Mouse (Mus musculus) embryonic fibroblast, embryonic 13.5 days (primary cell): Measurements from ENCODE around the gene Hivep2.
A peak's percentile ranks its signal among the peaks of the same experiment; 100 is the strongest.

ENCODE experiments used
- CTCF ChIP-seq: IDR thresholded peaks from 2 replicates; pipeline ENCODE4 v1.5.1; 2011; ENCODE audit warnings: mild to moderate bottlenecking, control low read depth, low read length, moderate library complexity, borderline replicate concordance; ENCODE audit not compliant: insufficient read depth
- POLR2A ChIP-seq: IDR thresholded peaks from 2 replicates; pipeline ENCODE4 v1.6.1; 2011; ENCODE audit warnings: low read depth, mild to moderate bottlenecking, control low read depth, low read length, moderate library complexity

- TF ChIP-seq POLR2A (peak; percentile 81), CTCF (no peak)
These were observed 1.8 kb downstream of the Hivep2 start for GRCm38 (mm10) chr10:13967451-13968233.
